Mouse (Mus musculus): ENCODE measurements around the gene Zswim8.

- TF ChIP-seq POLR2A (IDR thresholded peaks at IDR 0.05; ENCODE audit: insufficient read depth, low read length) (no peak), CTCF (IDR thresholded peaks at IDR 0.05; ENCODE audit: low read depth, low read length) (no peak)
Observed at GRCm38 (mm10) chr14:20767936-20768335, 60.6 kb downstream of the Zswim8 start.
